Mouse (Mus musculus) heart, postnatal 0 days (tissue): ENCODE results near the gene Abl2. TPM values are rescaled to one million over a fixed set of nuclear protein-coding genes. Genes with fewer than 3 reads are reported as not detected.
A peak's percentile ranks its signal among the peaks of the same experiment; 100 is the strongest.

Source experiments
- ATAC-seq: fragments of 200-750 bp; cut with Nextera tagmentation; 2 replicates; pipeline ENCODE4 v1.8.0; 2017; ENCODE audit warnings: low read depth, moderate number of reproducible peaks, moderate library complexity; ENCODE audit not compliant: insufficient read depth
- DNase-seq: peaks from one replicate; pipeline ENCODE4 v3.0.0-alpha.2; 2016; ENCODE audit warnings: low spot score
- H3K27ac ChIP-seq: fragments of 300-500 bp; sonication (generic); 2 replicates; pipeline ENCODE4 v1.5.1; 2014; ENCODE audit warnings: low read depth, mild to moderate bottlenecking
- H3K27me3 ChIP-seq: fragments of 300-500 bp; sonication (generic); 2 replicates; pipeline ENCODE4 v1.6.1; 2014; ENCODE audit warnings: low read length, mixed read lengths; ENCODE audit not compliant: control insufficient read depth, insufficient read depth
- H3K36me3 ChIP-seq: fragments of 300-500 bp; sonication (generic); replicated peaks from 2 replicates; pipeline ENCODE4 v1.6.1; 2014; ENCODE audit warnings: low read length, mixed read lengths; ENCODE audit not compliant: control insufficient read depth, insufficient read depth
- H3K4me1 ChIP-seq: fragments of 300-500 bp; sonication (generic); 2 replicates; pipeline ENCODE4 v1.6.1; 2014; ENCODE audit warnings: antibody characterized with exemption; ENCODE audit not compliant: control insufficient read depth, insufficient read depth
- H3K4me2 ChIP-seq: fragments of 300-500 bp; sonication (generic); 2 replicates; pipeline ENCODE4 v1.6.1; 2014; ENCODE audit warnings: low read depth, mild to moderate bottlenecking, low read length, moderate library complexity
- H3K4me3 ChIP-seq: fragments of 300-500 bp; sonication (generic); 2 replicates; pipeline ENCODE4 v1.5.1; 2014; ENCODE audit warnings: low read depth, low read length
- H3K9ac ChIP-seq: fragments of 300-500 bp; sonication (generic); replicated peaks from 2 replicates; pipeline ENCODE4 v1.6.1; 2014; ENCODE audit warnings: low read depth, low read length, mixed read lengths
- H3K9me3 ChIP-seq: fragments of 300-500 bp; sonication (generic); replicated peaks from 2 replicates; pipeline ENCODE4 v1.6.1; 2016; ENCODE audit warnings: low read length; ENCODE audit not compliant: control insufficient read depth
- CTCF ChIP-seq: IDR thresholded peaks from 2 replicates; pipeline ENCODE4 v1.5.1; 2016; ENCODE audit warnings: antibody characterized with exemption, control low read depth, low read depth
- EP300 ChIP-seq: IDR thresholded peaks from 2 replicates; pipeline ENCODE4 v1.6.1; 2016; ENCODE audit warnings: antibody characterized with exemption, low read depth
- WGBS: fragments of 180-500 bp; shearing (Covaris S2); extraction: QIAGEN DNeasy Blood & Tissue Kit; methylation state at CpG from one replicate; pipeline ENCODE4 v1.1.7; 2014; 5-methylcytosine and 5-hydroxymethylcytosine counted together
- polyA plus RNA-seq: library from polyadenylated mRNA; unstranded; fragments of >200 nt; fragmentation: Nextera tagmentation; extraction: Ambion mirVana; gene quantifications from 2 replicates; pipeline ENCODE4 v1.2.1, GENCODE M21; 2015
- total RNA-seq: library from RNA; depleted of rRNA; stranded (reverse); fragments of >200 nt; gene quantifications from 2 replicates; pipeline ENCODE4 v1.2.3, GENCODE M21; 2014; ENCODE audit warnings: low replicate concordance

Abl2 gene
- total and polyA plus RNA-seq, 2 experiments from 2014 or later, result 2.0 to 12.9 TPM

DNA sequence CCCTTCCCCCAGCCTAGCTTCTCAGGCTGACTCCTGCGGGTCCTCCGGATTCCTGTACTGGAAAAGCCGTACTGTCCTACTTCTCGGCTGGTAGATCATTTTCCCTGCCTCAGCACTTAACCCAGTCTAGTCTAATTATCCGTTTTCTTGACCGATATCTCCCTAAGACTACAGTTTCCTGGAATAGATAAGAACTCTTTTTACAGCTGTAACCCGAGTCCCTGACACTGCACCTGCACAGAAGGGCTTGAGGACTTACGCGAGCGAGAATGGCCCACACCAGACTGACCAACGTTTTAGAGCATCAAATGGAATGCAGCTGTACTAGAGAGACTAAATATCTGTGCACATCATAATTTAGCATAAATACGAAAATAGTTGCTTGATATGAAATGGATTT lies 14.6 kb upstream of the Abl2 start:
- Histone ChIP-seq H3K9ac (no peak overlapping the region), H3K27me3 (no peaks in the 10 kb centered on the region), H3K4me1 (no peaks in the 10 kb centered on the region), H3K27ac (no peak overlapping the region), H3K9me3 (no peaks in the 10 kb centered on the region), H3K4me2 (peak overlapping the region; percentile 15; the same call in 1 of the 2 replicates), H3K36me3 (no peaks in the 10 kb centered on the region), H3K4me3 (no peak overlapping the region)
- TF ChIP-seq EP300, result no peak
- TF ChIP-seq CTCF, result no peak
- 17% methylated on average over 12 of the region's 12 CpGs for WGBS
- DNase-seq, result no peak
- no peak for ATAC-seq

DNA sequence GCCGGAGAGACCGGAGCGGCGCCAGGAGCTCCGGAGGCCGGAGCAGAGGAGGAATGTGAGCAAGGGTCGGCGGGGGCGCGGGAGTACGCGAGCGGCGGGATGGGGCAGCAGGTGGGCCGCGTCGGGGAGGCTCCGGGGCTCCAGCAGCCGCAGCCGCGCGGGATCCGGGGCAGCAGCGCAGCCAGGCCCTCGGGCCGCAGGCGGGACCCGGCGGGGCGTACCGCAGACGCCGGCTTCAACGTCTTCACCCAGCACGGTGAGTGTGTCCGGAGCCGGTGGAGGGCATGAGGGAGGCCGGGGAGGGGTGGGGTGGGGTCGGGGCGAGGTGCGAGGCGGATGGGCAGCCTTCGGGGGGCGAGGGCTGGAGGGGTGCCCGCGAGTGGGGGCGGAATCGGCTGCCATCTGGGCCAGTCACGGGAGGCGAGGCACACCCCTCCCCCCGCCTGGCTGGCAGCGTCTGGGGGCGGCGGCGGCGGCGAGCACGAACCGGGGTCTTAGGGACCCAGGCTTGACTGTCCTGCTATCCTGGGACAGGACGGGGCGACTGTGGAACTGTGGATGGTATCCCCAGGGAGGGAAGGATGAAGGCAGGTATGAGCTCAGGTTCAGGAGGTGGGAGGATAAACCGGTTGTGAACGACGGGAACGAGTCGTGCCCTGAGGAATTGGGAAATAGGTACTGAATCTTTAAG lies 509 bp downstream of the Abl2 start:
- Histone ChIP-seq H3K9me3 (no peaks in the 10 kb centered on the region), H3K9ac (peak overlapping the region; percentile 98), H3K4me2 (peak overlapping the region; percentile 91), H3K4me1 (0 out of 2 replicates have a peak, but pooled peaks cover 6% of the 10 kb centered on the region), H3K36me3 (no peaks in the 10 kb centered on the region), H3K4me3 (peak overlapping the region; percentile 95), H3K27me3 (no peaks in the 10 kb centered on the region), H3K27ac (peak overlapping the region; percentile 93)
- ATAC-seq (peak; percentile 37), DNase-seq (no peak)
- TF ChIP-seq EP300, result no peak
- no peak for TF ChIP-seq CTCF
- WGBS, result under 1% methylated on average over 30 of the region's 66 CpGs

DNA sequence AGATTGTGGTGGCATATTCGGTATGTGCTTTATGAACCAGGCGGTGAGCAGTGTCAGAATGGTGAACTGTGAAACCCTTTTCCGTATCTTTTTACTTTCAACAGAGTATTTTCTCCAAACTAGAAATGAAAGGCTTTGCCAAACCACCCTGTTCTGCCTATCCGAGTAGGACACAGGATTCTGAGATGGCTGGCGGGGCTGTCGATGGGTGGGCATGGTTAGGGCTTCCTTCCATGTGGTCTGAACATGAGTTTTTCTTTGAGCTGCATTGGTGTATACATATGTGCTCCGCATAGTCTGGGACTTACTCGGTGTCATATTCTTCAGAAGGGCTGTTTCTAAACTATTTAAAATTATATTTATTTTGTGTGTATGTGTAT lies 1.0 kb downstream of the Abl2 start:
- Histone ChIP-seq H3K9me3 (no peaks in the 10 kb centered on the region), H3K4me1 (0 out of 2 replicates have a peak, but pooled peaks cover 6% of the 10 kb centered on the region), H3K4me3 (peak overlapping the region; percentile 95), H3K4me2 (peak overlapping the region; percentile 91), H3K9ac (peak overlapping the region; percentile 98), H3K27me3 (no peaks in the 10 kb centered on the region), H3K36me3 (no peaks in the 10 kb centered on the region), H3K27ac (peak overlapping the region; percentile 93; the same call in 1 of the 2 replicates)
- ATAC-seq, result no peak
- TF ChIP-seq EP300 (no peak), CTCF (no peak)
- WGBS, result 15% methylated on average over 8 of the region's 8 CpGs
- DNase-seq, result no peak

- DNase-seq (no peak), ATAC-seq (no peak)
- Histone ChIP-seq H3K27ac (no peak overlapping the region), H3K36me3 (no peaks in the 10 kb centered on the region), H3K4me2 (0 out of 2 replicates have a peak overlapping the region, but pooled peaks have one; percentile 91), H3K4me1 (0 out of 2 replicates have a peak, but pooled peaks cover 6% of the 10 kb centered on the region), H3K27me3 (no peaks in the 10 kb centered on the region), H3K9me3 (no peaks in the 10 kb centered on the region), H3K4me3 (no peak overlapping the region), H3K9ac (no peak overlapping the region)
- TF ChIP-seq EP300, result no peak
- TF ChIP-seq CTCF, result no peak
- 71% methylated on average over 9 of the region's 9 CpGs for WGBS
These were observed 1.9 kb downstream of the Abl2 start for GRCm38 (mm10) chr1:156560500-156560899.

GRCm38 (mm10) chr1:156565328-156565727 lies 6.7 kb downstream of the Abl2 start:
- no peak overlapping the region for H3K4me2 ChIP-seq
- DNase-seq (no peak), ATAC-seq (no peak)
- TF ChIP-seq CTCF (no peak), EP300 (no peak)
- H3K4me3 ChIP-seq, result no peak overlapping the region
- no peak overlapping the region for H3K9ac ChIP-seq
- 0 out of 2 replicates have a peak, but pooled peaks cover 10% of the 10 kb centered on the region for H3K4me1 ChIP-seq
- WGBS, result 67% methylated on average over 2 of the region's 2 CpGs
- H3K9me3 ChIP-seq, result no peaks in the 10 kb centered on the region
- H3K27me3 ChIP-seq, result no peaks in the 10 kb centered on the region
- H3K36me3 ChIP-seq, result no peaks in the 10 kb centered on the region
- no peak overlapping the region for H3K27ac ChIP-seq
